Mouse (Mus musculus) MEL-GATA-1-ER (cell line): Measurements from ENCODE around the gene Nrcam.
A peak's percentile ranks its signal among the peaks of the same experiment; 100 is the strongest.

Experiments
- DNase-seq: peaks from one replicate; pipeline ENCODE4 v3.0.0-alpha.2; 2012; ENCODE audit warnings: low read depth; ENCODE audit errors: extremely low read depth

The Nrcam gene

DNA sequence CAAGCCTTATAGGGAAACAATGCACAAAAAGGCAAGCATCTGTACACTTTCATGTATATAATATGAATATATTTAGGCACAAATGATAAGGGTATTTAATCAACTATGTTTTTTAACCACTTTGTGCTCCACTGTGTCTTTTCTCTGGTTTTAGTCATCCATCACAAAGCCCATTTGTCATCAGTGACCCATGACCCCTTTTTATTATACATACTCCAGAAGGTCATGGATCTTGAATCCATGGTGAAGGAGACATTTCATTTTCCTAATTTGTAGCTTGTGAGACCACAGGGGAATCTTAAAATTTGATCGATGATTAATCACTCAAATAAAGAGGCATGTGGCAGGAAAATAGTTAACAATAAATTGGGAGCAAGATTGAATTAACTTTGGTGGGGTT is 29.2 kb downstream of the Nrcam start:
- DNase-seq: no peak

DNA sequence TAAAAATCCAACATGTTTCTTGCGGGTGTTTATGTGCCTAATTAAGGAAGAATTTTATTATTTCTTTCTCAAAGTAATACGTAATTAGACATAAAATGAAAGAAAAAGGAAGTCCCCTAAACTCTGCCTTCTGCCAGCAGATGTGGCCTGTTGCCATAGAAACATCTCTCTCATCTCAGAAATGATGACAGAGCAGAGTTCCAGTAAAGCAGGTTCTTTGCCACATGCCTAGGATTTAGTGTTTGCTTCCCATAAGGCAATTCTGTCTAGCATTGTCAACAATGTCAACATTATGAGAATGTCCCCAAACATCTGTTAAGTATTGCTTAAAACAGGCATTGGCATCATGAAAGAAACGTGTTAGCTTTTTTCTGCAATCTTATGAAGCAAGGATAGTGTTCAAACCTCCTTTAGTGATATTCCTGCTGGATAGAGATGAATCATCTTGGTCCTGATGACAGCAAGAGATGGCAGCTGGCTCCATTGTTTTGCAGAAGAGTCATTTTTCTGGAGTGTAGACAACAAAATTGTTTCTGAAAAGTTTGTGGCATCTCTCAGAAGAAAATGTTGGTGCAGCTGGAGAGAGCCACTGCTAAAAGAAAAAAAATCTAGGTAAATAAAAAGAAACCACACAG is 42.5 kb downstream of the Nrcam start:
- peak; percentile 8 for DNase-seq

- DNase-seq: no peak
Measured at GRCm38 (mm10) chr12:44375956-44376355, 47.3 kb downstream of the Nrcam start.

DNA sequence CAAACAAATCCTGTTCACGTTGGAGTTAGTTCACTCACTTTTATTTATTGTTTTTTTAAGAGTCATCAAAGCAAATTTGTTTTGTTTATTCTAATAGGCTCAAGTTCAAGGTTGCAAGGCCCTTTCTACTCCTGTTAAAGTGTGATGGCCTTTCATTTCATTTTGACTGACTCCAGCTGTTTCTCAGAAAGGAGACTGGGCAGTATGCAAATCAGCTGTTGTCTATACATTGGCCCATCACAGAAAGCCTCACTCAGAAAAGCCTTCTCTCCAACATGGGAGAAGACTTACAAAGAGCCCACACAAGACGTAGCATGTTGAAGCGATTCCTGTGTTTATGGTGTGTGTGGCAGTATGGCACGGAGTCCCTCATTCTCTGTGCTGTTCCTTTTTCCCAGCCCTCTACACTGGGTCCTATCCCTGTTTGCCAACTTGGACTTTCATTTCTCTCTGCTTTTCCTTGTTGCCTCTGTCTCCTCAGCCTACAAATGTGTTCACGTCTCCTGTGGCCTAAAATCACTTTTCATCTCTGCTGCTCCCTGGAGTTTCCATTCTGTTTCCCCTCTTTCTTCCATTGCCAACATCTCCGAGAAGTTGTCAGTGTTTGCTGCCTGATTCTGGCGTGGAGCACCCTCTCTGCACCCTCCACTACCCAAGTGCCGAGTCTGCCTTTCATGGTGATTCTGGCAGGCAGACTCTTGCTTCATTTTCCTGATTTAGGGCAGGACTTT is 49.9 kb downstream of the Nrcam start:
- no peak for DNase-seq

GRCm38 (mm10) chr12:44380805-44381204 is 52.1 kb downstream of the Nrcam start:
- DNase-seq: no peak

GRCm38 (mm10) chr12:44386398-44386797 is 57.7 kb downstream of the Nrcam start:
- no peak for DNase-seq

DNA sequence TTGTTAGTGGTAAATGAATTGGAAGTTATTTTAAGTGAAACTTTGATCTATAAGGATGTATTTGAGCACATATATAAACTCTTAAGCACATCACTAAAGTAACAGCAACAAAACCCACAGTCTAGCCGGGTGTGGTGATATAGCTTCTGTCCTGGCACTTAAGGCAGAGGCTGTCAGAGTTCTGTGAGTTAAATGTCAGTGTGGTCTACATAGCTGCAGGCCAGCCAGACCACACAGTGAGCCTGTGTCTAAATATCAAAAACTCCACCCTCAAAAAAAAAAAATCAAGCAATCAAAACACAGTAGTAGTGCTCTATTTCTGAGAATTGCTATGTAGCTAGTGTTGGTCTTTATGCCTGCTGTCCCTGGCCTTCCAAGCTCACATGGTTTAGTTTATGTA is 59.5 kb downstream of the Nrcam start:
- no peak for DNase-seq

DNA sequence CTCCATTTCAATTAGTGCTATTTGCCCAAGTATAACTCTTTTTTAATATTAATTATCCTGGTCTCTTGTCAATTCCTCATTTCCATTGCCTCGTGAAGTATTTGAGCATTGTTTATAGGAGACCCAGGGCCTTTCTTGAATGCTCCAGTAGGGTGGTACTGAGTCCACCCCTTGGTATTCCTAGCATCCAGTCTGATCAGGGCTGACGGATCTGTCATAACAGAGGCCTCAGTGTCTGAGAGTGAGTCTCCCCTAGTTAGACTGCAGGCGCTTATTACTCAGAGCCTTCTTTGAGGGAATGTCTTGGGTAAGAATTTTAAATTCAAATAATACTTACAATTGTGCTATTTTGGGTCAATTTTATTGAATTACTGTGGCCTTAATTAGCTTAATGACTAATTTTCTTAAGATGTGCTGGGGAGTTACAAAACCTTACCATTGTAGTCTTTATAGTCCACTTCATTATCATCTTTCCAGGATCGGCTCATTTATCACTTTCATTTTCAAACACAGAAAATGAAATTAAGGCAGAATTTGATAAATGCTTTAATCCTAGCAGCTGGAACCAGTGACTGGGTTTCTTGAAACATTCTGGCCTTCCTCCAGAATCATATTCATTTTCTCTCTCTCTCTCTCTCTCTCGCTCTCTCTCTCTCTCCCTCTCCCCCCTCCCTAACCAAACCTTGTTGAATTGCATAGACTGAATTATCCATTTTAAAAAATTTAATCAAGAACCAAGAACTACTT is 61.9 kb downstream of the Nrcam start:
- no peak for DNase-seq

DNA sequence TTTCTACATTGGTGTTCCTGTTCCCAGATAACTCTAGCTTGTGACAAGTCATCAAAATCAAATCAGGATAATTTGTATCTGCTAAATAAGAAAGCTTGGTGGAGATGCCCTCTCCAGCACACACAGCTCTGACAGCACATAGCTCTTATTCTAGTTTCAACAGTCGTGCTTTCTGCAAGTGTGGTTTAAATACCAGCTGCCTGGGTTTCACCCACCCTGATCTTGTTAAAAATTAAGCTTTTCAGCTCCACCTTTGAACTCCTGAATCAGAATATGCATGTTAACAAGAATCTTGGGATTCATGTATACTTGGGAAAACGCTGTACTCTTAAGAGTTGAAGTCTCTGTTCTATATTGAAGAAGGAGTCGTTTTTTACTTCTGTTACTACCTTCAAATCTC is 66.2 kb downstream of the Nrcam start:
- DNase-seq: no peak

DNA sequence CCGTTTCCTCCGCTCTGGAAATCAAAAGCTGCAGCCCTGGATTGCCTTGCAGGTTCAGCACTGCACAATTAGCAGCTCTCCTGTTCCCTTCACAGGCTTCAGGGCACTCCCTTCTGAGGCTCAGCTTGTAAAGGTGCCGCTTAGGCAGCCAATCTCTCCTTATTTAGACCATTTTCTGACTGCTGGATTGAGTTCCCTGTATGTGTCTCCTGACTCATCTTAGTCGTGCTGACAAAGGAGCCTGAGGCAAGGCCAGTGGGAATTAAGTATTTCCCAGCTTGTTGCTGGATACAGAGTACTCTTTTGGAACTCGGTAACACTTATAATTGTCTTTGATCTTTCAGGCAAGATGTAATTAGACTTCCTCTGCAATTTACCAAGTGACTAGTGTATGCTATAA is 69.1 kb downstream of the Nrcam start:
- no peak for DNase-seq

GRCm38 (mm10) chr12:44402134-44402533 is 73.4 kb downstream of the Nrcam start:
- no peak for DNase-seq

DNA sequence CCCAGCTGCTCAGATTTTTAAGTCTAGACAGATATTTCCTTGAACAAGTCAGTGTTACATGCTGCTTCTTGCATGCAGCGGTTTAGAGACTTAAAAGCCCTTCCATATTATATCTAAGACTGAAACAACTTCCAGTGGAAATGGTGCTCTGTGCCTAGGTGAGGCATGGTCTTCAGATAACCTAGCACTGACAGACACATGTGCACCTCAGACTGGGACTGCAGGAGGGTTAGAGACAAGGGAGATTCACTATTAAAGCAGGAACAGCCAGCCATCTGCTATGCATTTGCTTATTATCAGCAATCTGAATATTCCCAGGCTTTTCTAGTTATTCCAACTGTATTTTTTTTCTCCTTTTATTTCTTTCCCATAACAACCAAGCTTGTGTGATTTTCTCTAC is 74.6 kb downstream of the Nrcam start:
- DNase-seq: no peak

GRCm38 (mm10) chr12:44403731-44404424 is 75.2 kb downstream of the Nrcam start:
- DNase-seq: no peak

- no peak for DNase-seq
Measured at GRCm38 (mm10) chr12:44409786-44410185, 81.1 kb downstream of the Nrcam start.

DNA sequence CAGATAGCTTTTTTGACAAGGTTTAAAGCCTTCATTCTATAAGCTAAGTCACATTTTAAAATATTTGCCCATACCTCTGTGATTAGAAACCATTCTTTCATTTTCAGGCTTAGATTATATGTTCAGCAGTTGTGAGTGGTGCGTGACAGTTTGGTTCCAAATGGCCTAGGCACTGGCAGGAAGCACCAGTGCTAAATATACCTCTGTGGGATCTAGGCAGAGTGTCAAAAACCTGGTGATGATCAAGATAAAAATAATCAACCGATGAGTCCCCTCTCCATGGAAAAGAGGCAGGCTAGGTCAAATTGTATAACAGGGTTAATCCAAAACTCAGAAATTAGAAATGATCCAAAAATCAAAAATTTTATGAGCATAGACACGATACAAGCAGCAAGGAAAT is 82.3 kb downstream of the Nrcam start:
- no peak for DNase-seq

GRCm38 (mm10) chr12:44422154-44422866 is 93.6 kb downstream of the Nrcam start:
- DNase-seq: no peak

DNA sequence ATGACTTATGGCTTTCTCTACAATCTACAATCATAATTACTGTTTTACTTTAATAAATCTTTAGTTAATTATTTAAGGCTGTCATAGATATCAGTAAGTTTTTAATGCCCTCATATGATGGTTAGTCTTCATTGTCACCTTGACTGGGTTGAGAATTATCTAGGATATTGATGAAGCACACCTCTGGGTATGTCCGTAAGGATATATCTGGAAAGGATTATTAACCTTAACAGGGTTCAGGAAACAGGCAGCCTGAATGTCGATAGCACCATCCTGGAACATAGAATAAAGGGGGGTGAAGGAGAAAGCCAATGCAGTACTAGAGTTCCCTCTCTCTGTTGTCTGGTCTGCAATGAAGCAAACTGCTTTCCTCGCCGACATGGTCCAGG is 94.2 kb downstream of the Nrcam start:
- no peak for DNase-seq

GRCm38 (mm10) chr12:44424011-44424410 is 95.3 kb downstream of the Nrcam start:
- DNase-seq: no peak

GRCm38 (mm10) chr12:44425040-44425439 is 96.4 kb downstream of the Nrcam start:
- no peak for DNase-seq

- DNase-seq: no peak
Measured at GRCm38 (mm10) chr12:44430335-44430734, 101.7 kb downstream of the Nrcam start.

DNA sequence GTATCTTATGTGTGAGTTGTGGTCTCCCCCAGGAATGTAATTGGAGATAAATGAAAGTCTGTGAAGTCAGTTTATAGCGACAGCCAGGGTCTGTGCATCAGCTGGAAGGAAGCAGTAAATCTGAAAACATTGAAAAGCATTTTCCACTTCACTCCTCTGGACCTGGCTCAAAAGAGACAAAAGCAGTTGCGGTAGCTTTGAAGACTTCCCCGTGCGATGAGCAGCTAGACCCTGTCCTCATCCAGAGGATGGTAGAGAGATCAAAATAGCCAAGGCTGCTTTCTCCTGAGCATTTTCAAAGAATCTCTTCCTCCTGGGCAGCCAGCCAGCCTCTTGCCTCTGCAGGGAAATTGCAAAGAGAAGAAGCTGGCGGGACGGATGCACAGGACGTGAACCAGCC is 102.3 kb downstream of the Nrcam start:
- no peak for DNase-seq
